Mouse (Mus musculus) forebrain, embryonic 12.5 days (tissue): ENCODE measurements at regions not wholly inside any gene's neighbourhood (a gene's known extent, or its start where the extent isn't known, plus 50 kb on each side); places are given as distances from the start of the nearest gene placed in this dataset.
"Not testable (repeated sequence)": the region's sequence is repeated elsewhere in the genome, so short reads cannot be mapped to it uniquely, and the experiment has no call there.

Experiments
- ATAC-seq: fragments of 200-750 bp; cut with Nextera tagmentation; 2 replicates; pipeline ENCODE4 v1.8.0; 2017; ENCODE audit warnings: moderate TSS enrichment; ENCODE audit not compliant: low FRiP score
- H3K27ac ChIP-seq: fragments of 300-500 bp; sonication (generic); 2 replicates; pipeline ENCODE4 v1.5.1; 2016; ENCODE audit warnings: mild to moderate bottlenecking
- H3K27me3 ChIP-seq: fragments of 300-500 bp; sonication (generic); 2 replicates; pipeline ENCODE4 v1.6.1; 2016; ENCODE audit warnings: mild to moderate bottlenecking
- H3K36me3 ChIP-seq: fragments of 300-500 bp; sonication (generic); replicated peaks from 2 replicates; pipeline ENCODE4 v1.6.1; 2016; ENCODE audit warnings: mild to moderate bottlenecking
- H3K4me1 ChIP-seq: fragments of 300-500 bp; sonication (generic); 2 replicates; pipeline ENCODE4 v1.6.1; 2016
- H3K4me2 ChIP-seq: fragments of 300-500 bp; sonication (generic); 2 replicates; pipeline ENCODE4 v1.6.1; 2016; ENCODE audit warnings: mild to moderate bottlenecking, moderate library complexity
- H3K4me3 ChIP-seq: fragments of 300-500 bp; sonication (generic); replicated peaks from 2 replicates; pipeline ENCODE4 v1.5.1; 2016; ENCODE audit warnings: mild to moderate bottlenecking
- H3K9ac ChIP-seq: fragments of 300-500 bp; sonication (generic); 2 replicates; pipeline ENCODE4 v1.6.1; 2016; ENCODE audit warnings: mild to moderate bottlenecking
- H3K9me3 ChIP-seq: fragments of 300-500 bp; sonication (generic); 2 replicates; pipeline ENCODE4 v1.6.1; 2016
- WGBS: fragments of 180-500 bp; shearing (Covaris S2); methylation state at CpG from one replicate; pipeline ENCODE4 v1.1.7; 2016; 5-methylcytosine and 5-hydroxymethylcytosine counted together

- H3K36me3 ChIP-seq = no peaks in the 10 kb centered on the region
- H3K27ac ChIP-seq = no peak overlapping the region
- no peak overlapping the region for H3K4me3 ChIP-seq
- H3K4me1 ChIP-seq = 0 out of 2 replicates have a peak, but pooled peaks cover 5% of the 10 kb centered on the region
- H3K9ac ChIP-seq = no peak overlapping the region
- 89% methylated on average over 7 of the region's 7 CpGs for WGBS
- H3K4me2 ChIP-seq = no peak overlapping the region
- ATAC-seq = no peak
- H3K9me3 ChIP-seq = no peaks in the 10 kb centered on the region
- no peaks in the 10 kb centered on the region for H3K27me3 ChIP-seq
These were observed 53.2 kb upstream of the Dazl start for GRCm38 (mm10) chr17:50346451-50347192.

GRCm38 (mm10) chr17:50353818-50354217 is 60.4 kb upstream of the Dazl start:
- not testable (repeated sequence) for H3K4me2 ChIP-seq, H3K4me3 ChIP-seq, H3K36me3 ChIP-seq, H3K9me3 ChIP-seq, H3K9ac ChIP-seq, H3K27me3 ChIP-seq, H3K4me1 ChIP-seq, ATAC-seq, H3K27ac ChIP-seq
- 61% methylated on average over 2 of the region's 2 CpGs for WGBS

- Histone ChIP-seq H3K9me3 (no peaks in the 10 kb centered on the region), H3K27me3 (no peaks in the 10 kb centered on the region), H3K9ac (no peak overlapping the region), H3K27ac (no peak overlapping the region), H3K4me2 (no peak overlapping the region), H3K36me3 (no peaks in the 10 kb centered on the region), H3K4me1 (no peaks in the 10 kb centered on the region), H3K4me3 (no peak overlapping the region)
- WGBS = 90% methylated on average over 6 of the region's 6 CpGs
- no peak for ATAC-seq
These were observed 60.9 kb upstream of the Dazl start for GRCm38 (mm10) chr17:50354357-50354756.

- no peaks in the 10 kb centered on the region for H3K4me1 ChIP-seq
- no peak overlapping the region for H3K4me2 ChIP-seq
- H3K27me3 ChIP-seq = no peaks in the 10 kb centered on the region
- no peaks in the 10 kb centered on the region for H3K9me3 ChIP-seq
- no peaks in the 10 kb centered on the region for H3K36me3 ChIP-seq
- no peak overlapping the region for H3K4me3 ChIP-seq
- 77% methylated on average over 9 of the region's 9 CpGs for WGBS
- H3K9ac ChIP-seq = no peak overlapping the region
- no peak for ATAC-seq
- H3K27ac ChIP-seq = no peak overlapping the region
These were observed 68.3 kb upstream of the Dazl start for GRCm38 (mm10) chr17:50361657-50362233.

GRCm38 (mm10) chr17:50365396-50365795 is 72.0 kb upstream of the Dazl start:
- Histone ChIP-seq H3K4me2 (no peak overlapping the region), H3K4me1 (no peaks in the 10 kb centered on the region), H3K4me3 (no peak overlapping the region), H3K9me3 (no peaks in the 10 kb centered on the region), H3K27me3 (no peaks in the 10 kb centered on the region), H3K36me3 (no peaks in the 10 kb centered on the region), H3K9ac (no peak overlapping the region), H3K27ac (no peak overlapping the region)
- WGBS = 84% methylated on average over 7 of the region's 7 CpGs
- ATAC-seq = no peak

GRCm38 (mm10) chr17:50366181-50366580 is 72.7 kb upstream of the Dazl start:
- no peak overlapping the region for H3K4me2 ChIP-seq
- H3K36me3 ChIP-seq = no peaks in the 10 kb centered on the region
- H3K27me3 ChIP-seq = no peaks in the 10 kb centered on the region
- ATAC-seq = no peak
- H3K4me3 ChIP-seq = no peak overlapping the region
- no peak overlapping the region for H3K27ac ChIP-seq
- H3K4me1 ChIP-seq = no peaks in the 10 kb centered on the region
- H3K9ac ChIP-seq = no peak overlapping the region
- WGBS = 75% methylated on average over 5 of the region's 5 CpGs
- no peaks in the 10 kb centered on the region for H3K9me3 ChIP-seq

GRCm38 (mm10) chr17:50369216-50369875 is 75.9 kb upstream of the Dazl start:
- Histone ChIP-seq H3K4me2 (no peak overlapping the region), H3K36me3 (no peaks in the 10 kb centered on the region), H3K9me3 (no peaks in the 10 kb centered on the region), H3K4me3 (no peak overlapping the region), H3K27me3 (no peaks in the 10 kb centered on the region), H3K9ac (no peak overlapping the region), H3K4me1 (no peaks in the 10 kb centered on the region), H3K27ac (no peak overlapping the region)
- no peak for ATAC-seq
- 88% methylated on average over 6 of the region's 6 CpGs for WGBS

GRCm38 (mm10) chr17:50370484-50370883 is 77.0 kb upstream of the Dazl start:
- Histone ChIP-seq H3K9ac (no peak overlapping the region), H3K27ac (no peak overlapping the region), H3K4me3 (no peak overlapping the region), H3K4me1 (no peaks in the 10 kb centered on the region), H3K4me2 (no peak overlapping the region), H3K36me3 (no peaks in the 10 kb centered on the region), H3K9me3 (no peaks in the 10 kb centered on the region), H3K27me3 (no peaks in the 10 kb centered on the region)
- no peak for ATAC-seq
- 93% methylated on average over 1 of the region's 1 CpGs for WGBS

GRCm38 (mm10) chr17:50373496-50374141 is 80.2 kb upstream of the Dazl start:
- H3K4me1 ChIP-seq = no peaks in the 10 kb centered on the region
- 84% methylated on average over 5 of the region's 5 CpGs for WGBS
- ATAC-seq = no peak
- no peak overlapping the region for H3K27ac ChIP-seq
- H3K4me2 ChIP-seq = no peak overlapping the region
- no peaks in the 10 kb centered on the region for H3K36me3 ChIP-seq
- H3K9me3 ChIP-seq = no peaks in the 10 kb centered on the region
- no peak overlapping the region for H3K9ac ChIP-seq
- H3K4me3 ChIP-seq = no peak overlapping the region
- no peaks in the 10 kb centered on the region for H3K27me3 ChIP-seq

GRCm38 (mm10) chr17:50375465-50375864 is 82.0 kb upstream of the Dazl start:
- H3K4me3 ChIP-seq = no peak overlapping the region
- H3K4me2 ChIP-seq = no peak overlapping the region
- no peak overlapping the region for H3K27ac ChIP-seq
- H3K9me3 ChIP-seq = no peaks in the 10 kb centered on the region
- H3K4me1 ChIP-seq = no peaks in the 10 kb centered on the region
- no peak overlapping the region for H3K9ac ChIP-seq
- no peak for ATAC-seq
- WGBS = 84% methylated on average over 3 of the region's 3 CpGs
- H3K36me3 ChIP-seq = no peaks in the 10 kb centered on the region
- no peaks in the 10 kb centered on the region for H3K27me3 ChIP-seq

- Histone ChIP-seq H3K36me3 (no peaks in the 10 kb centered on the region), H3K4me1 (no peaks in the 10 kb centered on the region), H3K9me3 (no peaks in the 10 kb centered on the region), H3K27ac (no peak overlapping the region), H3K27me3 (no peaks in the 10 kb centered on the region), H3K4me2 (no peak overlapping the region), H3K4me3 (no peak overlapping the region), H3K9ac (no peak overlapping the region)
- no peak for ATAC-seq
- WGBS = 93% methylated on average over 8 of the region's 8 CpGs
These were observed 83.3 kb upstream of the Dazl start for GRCm38 (mm10) chr17:50376708-50377107.

- WGBS = 93% methylated on average over 3 of the region's 3 CpGs
- Histone ChIP-seq H3K4me1 (no peaks in the 10 kb centered on the region), H3K27me3 (no peaks in the 10 kb centered on the region), H3K36me3 (no peaks in the 10 kb centered on the region), H3K9me3 (no peaks in the 10 kb centered on the region), H3K9ac (no peak overlapping the region), H3K4me3 (no peak overlapping the region), H3K4me2 (no peak overlapping the region), H3K27ac (no peak overlapping the region)
- no peak for ATAC-seq
These were observed 84.8 kb upstream of the Dazl start for GRCm38 (mm10) chr17:50378141-50378727.
